Mouse (Mus musculus) midbrain, postnatal 0 days (tissue): ENCODE results near the gene Ap1b1. TPM values are rescaled to one million over a fixed set of nuclear protein-coding genes. Genes with fewer than 3 reads are reported as not detected.
A peak's percentile ranks its signal among the peaks of the same experiment; 100 is the strongest.

ENCODE experiments used
- ATAC-seq: fragments of 200-750 bp; cut with Nextera tagmentation; 2 replicates; pipeline ENCODE4 v1.8.0; 2017; ENCODE audit warnings: moderate number of reproducible peaks, mild to moderate bottlenecking, moderate TSS enrichment, moderate library complexity; ENCODE audit not compliant: low FRiP score
- DNase-seq: peaks from one replicate; pipeline ENCODE4 v3.0.0-alpha.2; 2015; ENCODE audit warnings: low spot score
- H3K27ac ChIP-seq: fragments of 300-500 bp; sonication (generic); 2 replicates; pipeline ENCODE4 v1.5.1; 2014; ENCODE audit warnings: low read depth, mild to moderate bottlenecking, low read length, mixed read lengths
- H3K27me3 ChIP-seq: fragments of 300-500 bp; sonication (generic); 2 replicates; pipeline ENCODE4 v1.6.1; 2014; ENCODE audit warnings: low read length, control low read depth, mixed read lengths; ENCODE audit not compliant: insufficient read depth
- H3K36me3 ChIP-seq: fragments of 300-500 bp; sonication (generic); 2 replicates; pipeline ENCODE4 v1.6.1; 2014; ENCODE audit warnings: low read length, control low read depth, mixed read lengths; ENCODE audit not compliant: insufficient read depth
- H3K4me1 ChIP-seq: fragments of 300-500 bp; sonication (generic); 2 replicates; pipeline ENCODE4 v1.6.1; 2014; ENCODE audit warnings: mild to moderate bottlenecking, control low read depth, antibody characterized with exemption, low read length, mixed read lengths; ENCODE audit not compliant: insufficient read depth
- H3K4me2 ChIP-seq: fragments of 300-500 bp; sonication (generic); 2 replicates; pipeline ENCODE4 v1.6.1; 2014; ENCODE audit warnings: low read depth, mild to moderate bottlenecking, low read length, mixed read lengths; ENCODE audit not compliant: poor library complexity, severe bottlenecking
- H3K4me3 ChIP-seq: fragments of 300-500 bp; sonication (generic); 2 replicates; pipeline ENCODE4 v1.5.1; 2014; ENCODE audit warnings: low read depth, mild to moderate bottlenecking, low read length, moderate library complexity
- H3K9ac ChIP-seq: fragments of 300-500 bp; sonication (generic); replicated peaks from 2 replicates; pipeline ENCODE4 v1.6.1; 2014; ENCODE audit warnings: mild to moderate bottlenecking, low read length, moderate library complexity, mixed read lengths; ENCODE audit not compliant: poor library complexity, severe bottlenecking
- H3K9me3 ChIP-seq: fragments of 300-500 bp; sonication (generic); 2 replicates; pipeline ENCODE4 v1.6.1; 2016; ENCODE audit warnings: low read length, control low read depth
- CTCF ChIP-seq: IDR thresholded peaks from 2 replicates; pipeline ENCODE4 v1.5.1; 2016; ENCODE audit warnings: antibody characterized with exemption, mild to moderate bottlenecking
- WGBS: fragments of 180-500 bp; shearing (Covaris S2); extraction: QIAGEN DNeasy Blood & Tissue Kit; methylation state at CpG from one replicate; pipeline ENCODE4 v1.1.7; 2014; 5-methylcytosine and 5-hydroxymethylcytosine counted together
- polyA plus RNA-seq: library from polyadenylated mRNA; unstranded; fragments of >200 nt; fragmentation: Nextera tagmentation; extraction: Ambion mirVana; gene quantifications from 2 replicates; pipeline ENCODE4 v1.2.1, GENCODE M21; 2015
- total RNA-seq: library from RNA; depleted of rRNA; stranded (reverse); fragments of >200 nt; gene quantifications from 2 replicates; pipeline ENCODE4 v1.2.3, GENCODE M21; 2014

Gene Ap1b1
- total and polyA plus RNA-seq, 2 experiments from 2014 or later = 94.8 to 122 TPM

GRCm38 (mm10) chr11:5054151-5054550 lies 67.5 kb downstream of the Ap1b1 start:
- Histone ChIP-seq H3K9me3 (no peaks in the 10 kb centered on the region), H3K4me1 (0 out of 2 replicates have a peak, but pooled peaks cover 3% of the 10 kb centered on the region), H3K36me3 (no peaks in the 10 kb centered on the region), H3K4me3 (no peak overlapping the region), H3K9ac (no peak overlapping the region), H3K4me2 (no peak overlapping the region), H3K27me3 (peaks cover 21% of the 10 kb centered on the region), H3K27ac (no peak overlapping the region)
- DNase-seq (no peak), ATAC-seq (no peak)
- TF ChIP-seq CTCF = no peak
- 92% methylated on average over 14 of the region's 14 CpGs for WGBS

- Histone ChIP-seq H3K9ac (no peak overlapping the region), H3K36me3 (no peaks in the 10 kb centered on the region), H3K4me2 (no peak overlapping the region), H3K4me3 (no peak overlapping the region), H3K9me3 (no peaks in the 10 kb centered on the region), H3K27me3 (peaks cover 26% of the 10 kb centered on the region), H3K27ac (no peak overlapping the region), H3K4me1 (0 out of 2 replicates have a peak, but pooled peaks cover 3% of the 10 kb centered on the region)
- 72% methylated on average over 6 of the region's 6 CpGs for WGBS
- ATAC-seq (no peak), DNase-seq (no peak)
- TF ChIP-seq CTCF = no peak
Measured at GRCm38 (mm10) chr11:5054874-5055273, 68.2 kb downstream of the Ap1b1 start.

GRCm38 (mm10) chr11:5055945-5056938 lies 69.6 kb downstream of the Ap1b1 start:
- WGBS = 24% methylated on average over 23 of the region's 23 CpGs
- H3K27me3 ChIP-seq = peaks cover 32% of the 10 kb centered on the region
- H3K9me3 ChIP-seq = no peaks in the 10 kb centered on the region
- H3K4me2 ChIP-seq = no peak overlapping the region
- H3K4me3 ChIP-seq = no peak overlapping the region
- peaks cover 7% of the 10 kb centered on the region for H3K36me3 ChIP-seq
- H3K27ac ChIP-seq = no peak overlapping the region
- no peak overlapping the region for H3K9ac ChIP-seq
- DNase-seq = no peak
- 0 out of 2 replicates have a peak, but pooled peaks cover 3% of the 10 kb centered on the region for H3K4me1 ChIP-seq
- TF ChIP-seq CTCF = no peak; the same call in 1 of the 2 replicates
- ATAC-seq = no peak

- no peak overlapping the region for H3K27ac ChIP-seq
- TF ChIP-seq CTCF = no peak
- H3K36me3 ChIP-seq = peaks cover 7% of the 10 kb centered on the region
- 60% methylated on average over 8 of the region's 8 CpGs for WGBS
- H3K9me3 ChIP-seq = no peaks in the 10 kb centered on the region
- H3K4me1 ChIP-seq = peaks cover 5% of the 10 kb centered on the region; the same call in 1 of the 2 replicates
- DNase-seq (no peak), ATAC-seq (no peak)
- no peak overlapping the region for H3K4me2 ChIP-seq
- no peak overlapping the region for H3K9ac ChIP-seq
- H3K27me3 ChIP-seq = peaks cover 33% of the 10 kb centered on the region
- no peak overlapping the region for H3K4me3 ChIP-seq
Measured at GRCm38 (mm10) chr11:5057064-5057463, 70.4 kb downstream of the Ap1b1 start.

GRCm38 (mm10) chr11:5057541-5057855 lies 70.9 kb downstream of the Ap1b1 start:
- no peak overlapping the region for H3K27ac ChIP-seq
- H3K36me3 ChIP-seq = peaks cover 7% of the 10 kb centered on the region
- WGBS = 16% methylated on average over 8 of the region's 8 CpGs
- peaks cover 5% of the 10 kb centered on the region; the same call in 1 of the 2 replicates for H3K4me1 ChIP-seq
- peak overlapping the region; percentile 67; the same call in 1 of the 2 replicates for H3K9ac ChIP-seq
- peaks cover 38% of the 10 kb centered on the region for H3K27me3 ChIP-seq
- ATAC-seq (no peak), DNase-seq (no peak)
- no peaks in the 10 kb centered on the region for H3K9me3 ChIP-seq
- H3K4me2 ChIP-seq = peak overlapping the region; percentile 89
- H3K4me3 ChIP-seq = peak overlapping the region; percentile 47
- no peak for TF ChIP-seq CTCF
